In genomic region chr11:72436271-72436670, GRCm38 (mm10) we compare ENCODE assay signal across 11 mouse cellular contexts. TPM values are rescaled to one million over a fixed set of nuclear protein-coding genes. Genes with fewer than 3 reads are reported as not detected.
DNase-seq lines count a peak whose midpoint lies in the region; TF ChIP-seq lines count a peak whose summit lies in the region.
"Had no signal": no experiment of that assay in that cellular context is flagged by ENCODE, and none has a peak within 500 bp of the region (broad histone marks: within the 10 kb centered on the region; RNA-seq: fewer than 3 reads in every experiment).

No protein-coding gene starts in this region.

- intact Hi-C loops in gastrocnemius, adult 2 months (cut with DNase I) = no loop called here

- H3K27me3 ChIP-seq in small intestine, adult 2 months (ENCODE audit: control insufficient read depth, insufficient read depth, low read length) = no peaks in the 10 kb centered on the region
- H3K27me3 ChIP-seq: embryonic facial prominence, embryonic 13.5 days had no signal

- H3K36me3 ChIP-seq in small intestine, adult 2 months (ENCODE audit: control insufficient read depth, insufficient read depth, low read length) = peaks cover 5% of the 10 kb centered on the region; the same call in 1 of the 2 replicates
- H3K36me3 ChIP-seq: embryonic facial prominence, embryonic 13.5 days; heart, embryonic 13.5 days had no signal

- DNase-seq in kidney, adult 11 months = peak; percentile 46
- DNase-seq in kidney, postnatal 14 days = no peak
- peak; percentile 62 for DNase-seq in ovary, postnatal 36 days (ENCODE audit: low spot score)
- DNase-seq in ovary, adult 18-20 months (ENCODE audit: low spot score) = no peak
- DNase-seq in gastrocnemius, adult 2 months = peak; percentile 83
- DNase-seq in yolk sac, embryonic 10.5 days (ENCODE audit: low spot score) = no peak
- DNase-seq: liver, postnatal 0 days; thymus, postnatal 25 days had no signal

- H3K4me1 ChIP-seq in small intestine, adult 2 months (ENCODE audit: control insufficient read depth, insufficient read depth, insufficient read length, low read length) = peaks cover 19% of the 10 kb centered on the region

- TF ChIP-seq POLR2A in small intestine, adult 2 months (IDR thresholded peaks at IDR 0.05; ENCODE audit: low read depth, low read length) = no peak

- WGBS in small intestine, adult 2 months = 29% methylated on average over 5 of the region's 5 CpGs

- no peak for TF ChIP-seq CTCF in gastrocnemius, adult 2 months (IDR thresholded peaks at IDR 0.05)
- TF ChIP-seq CTCF in small intestine, adult 2 months (IDR thresholded peaks at IDR 0.05; ENCODE audit: extremely low read depth, insufficient read length, insufficient replicate concordance, low read depth, low read length) = no peak

- H3K27ac ChIP-seq in gastrocnemius, adult 2 months = peak overlapping the region; percentile 5; the same call in 1 of the 2 replicates
- H3K27ac ChIP-seq in small intestine, adult 2 months (ENCODE audit: insufficient read depth, low read depth, low read length) = peak overlapping the region; percentile 95
- H3K27ac ChIP-seq: embryonic facial prominence, embryonic 13.5 days; heart, embryonic 13.5 days had no signal

- no peak overlapping the region for H3K4me3 ChIP-seq in gastrocnemius, adult 2 months
- H3K4me3 ChIP-seq in small intestine, adult 2 months (ENCODE audit: low read depth, low read length) = peak overlapping the region; percentile 67
- H3K4me3 ChIP-seq: embryonic facial prominence, embryonic 13.5 days; heart, embryonic 13.5 days had no signal

RNA-seq across cellular contexts. Expression of gene Ggt6, which starts 0.9 kb away (rescaled TPM):
- 1 to 10 TPM in 1 of 2 experiments, under 1 TPM in 1; 0.67 to 5.5 TPM for total RNA-seq in gastrocnemius, adult 2 months (2021)
- 20.2 and 60.1 TPM in 2 replicates for polyA plus RNA-seq in small intestine, adult 2 months (2012; rRNA removed)
- polyA plus RNA-seq: heart, embryonic 13.5 days had no signal

RNA-seq across cellular contexts. Expression of gene Mybbp1a, which starts 4.9 kb away (rescaled TPM):
- 10 to 100 TPM; 60.2 to 60.9 TPM for total RNA-seq in gastrocnemius, adult 2 months (2021)
- 17.6 and 25.0 TPM in 2 replicates for polyA plus RNA-seq in small intestine, adult 2 months (2012; rRNA removed)

RNA-seq across cellular contexts. Expression of gene Smtnl2, which starts 24.8 kb away (rescaled TPM):
- total RNA-seq in gastrocnemius, adult 2 months (2021) = 100 to 1,000 TPM; 238 to 342 TPM
- polyA plus RNA-seq in small intestine, adult 2 months (2012; rRNA removed) = 2.9 and 3.6 TPM in 2 replicates

RNA-seq across cellular contexts. Expression of gene Spns2, which starts 53.4 kb away (rescaled TPM):
- 10 to 100 TPM; 15.7 to 65.1 TPM for total RNA-seq in gastrocnemius, adult 2 months (2021)
- polyA plus RNA-seq in small intestine, adult 2 months (2012; rRNA removed) = 65.9 and 77.7 TPM in 2 replicates

Comparison
In these comparisons a context has a peak if more than half of its experiments do, and no peak if none do; other contexts are left out.
1. DNase-seq: peak in kidney, adult 11 months (single experiment), ovary, postnatal 36 days (single experiment) and gastrocnemius, adult 2 months (single experiment); none in kidney, postnatal 14 days (single experiment), ovary, adult 18-20 months (single experiment) and yolk sac, embryonic 10.5 days (single experiment).